ENCODE assay signal across 8 mouse cellular contexts in genomic region chr1:93401191-93402052, GRCm38 (mm10). TPM values are rescaled to one million over a fixed set of nuclear protein-coding genes. Genes with fewer than 3 reads are reported as not detected.
DNase-seq lines count a peak whose midpoint lies in the region; ATAC-seq and TF ChIP-seq lines count a peak whose summit lies in the region.

No protein-coding gene starts in this region.

- peak overlapping the region; percentile 65 for H3K4me2 ChIP-seq in kidney, embryonic 15.5 days
- H3K4me2 ChIP-seq in heart, embryonic 15.5 days: peak overlapping the region; percentile 66
- peak overlapping the region; percentile 51 for H3K4me2 ChIP-seq in liver, embryonic 14.5 days (ENCODE audit: low read depth)

- no peak for TF ChIP-seq EP300 in liver, embryonic 14.5 days (IDR thresholded peaks at IDR 0.05; ENCODE audit: low read depth)

- no peak for DNase-seq in kidney, postnatal 14 days
- DNase-seq in R1 (ENCODE audit: low read depth, low spot score) (peak; percentile 32), adipocyte (ENCODE audit: low spot score) (no peak)
- no peak for DNase-seq in liver, embryonic 14.5 days (ENCODE audit: low read depth in 3 of 3, low spot score in 3 of 3)
- DNase-seq in natural killer cell, adult 2 months (ENCODE audit: low spot score in 2 of 2): peak; percentile 22 to 46
- DNase-seq in right cerebral cortex, postnatal 10 days (ENCODE audit: low spot score in 2 of 2): no peak

- H3K36me3 ChIP-seq in kidney, embryonic 15.5 days: peaks cover 12% of the 10 kb centered on the region
- peaks cover 10% of the 10 kb centered on the region for H3K36me3 ChIP-seq in heart, embryonic 15.5 days
- peaks cover 2% of the 10 kb centered on the region; the same call in 1 of the 2 replicates for H3K36me3 ChIP-seq in liver, embryonic 14.5 days (replicated peaks; ENCODE audit: control insufficient read depth, insufficient read depth, low read depth)

- peak; percentile 16; the same call in 1 of the 2 replicates for TF ChIP-seq CTCF in liver, embryonic 14.5 days (IDR thresholded peaks at IDR 0.05; ENCODE audit: low read depth)

- H3K4me3 ChIP-seq in kidney, embryonic 15.5 days (replicated peaks): peak overlapping the region; percentile 36
- peak overlapping the region; percentile 42 for H3K4me3 ChIP-seq in heart, embryonic 15.5 days
- H3K4me3 ChIP-seq in liver, embryonic 14.5 days (ENCODE audit: insufficient read depth in 1 of 2, low read depth in 2 of 2, low read length in 2 of 2): peak overlapping the region; percentile 13 to 17; a peak in 3 of 4 replicates

- no peak overlapping the region for H3K9ac ChIP-seq in kidney, embryonic 15.5 days
- 0 out of 2 replicates have a peak overlapping the region, but pooled peaks have one; percentile 28 for H3K9ac ChIP-seq in heart, embryonic 15.5 days
- H3K9ac ChIP-seq in liver, embryonic 14.5 days (replicated peaks): no peak overlapping the region

- no peak overlapping the region for H3K27ac ChIP-seq in kidney, embryonic 15.5 days
- no peak overlapping the region for H3K27ac ChIP-seq in heart, embryonic 15.5 days
- H3K27ac ChIP-seq in liver, embryonic 14.5 days: no peak overlapping the region

- H3K27me3 ChIP-seq in kidney, embryonic 15.5 days: no peaks in the 10 kb centered on the region
- peaks cover 3% of the 10 kb centered on the region; the same call in 1 of the 2 replicates for H3K27me3 ChIP-seq in heart, embryonic 15.5 days
- no peaks in the 10 kb centered on the region for H3K27me3 ChIP-seq in liver, embryonic 14.5 days (ENCODE audit: control insufficient read depth, insufficient read depth, low read length)

- 16% methylated on average over 38 of the region's 38 CpGs for WGBS in kidney, embryonic 15.5 days
- WGBS in heart, embryonic 15.5 days: 12% methylated on average over 38 of the region's 38 CpGs
- WGBS in liver, embryonic 14.5 days (ENCODE audit: insufficient replicate concordance): 12% methylated on average over 38 of the region's 38 CpGs

- no peaks in the 10 kb centered on the region for H3K9me3 ChIP-seq in kidney, embryonic 15.5 days (replicated peaks)
- H3K9me3 ChIP-seq in heart, embryonic 15.5 days (replicated peaks): no peaks in the 10 kb centered on the region
- no peaks in the 10 kb centered on the region for H3K9me3 ChIP-seq in liver, embryonic 14.5 days (ENCODE audit: control insufficient read depth, low read length)

- peak; percentile 47 for ATAC-seq in kidney, embryonic 15.5 days (replicated peaks; ENCODE audit: low FRiP score)
- ATAC-seq in heart, embryonic 15.5 days (replicated peaks; ENCODE audit: insufficient number of reproducible peaks, insufficient read depth, low FRiP score, low read depth): peak; percentile 4; the same call in 1 of the 2 replicates
- ATAC-seq in liver, embryonic 14.5 days (ENCODE audit: insufficient read depth): 0 out of 2 replicates have a peak, but pooled peaks have one; percentile 14

- peaks cover 9% of the 10 kb centered on the region for H3K4me1 ChIP-seq in kidney, embryonic 15.5 days
- H3K4me1 ChIP-seq in heart, embryonic 15.5 days (replicated peaks): peaks cover 5% of the 10 kb centered on the region
- no peaks in the 10 kb centered on the region for H3K4me1 ChIP-seq in liver, embryonic 14.5 days (replicated peaks; ENCODE audit: control insufficient read depth in 2 of 2, insufficient read depth in 2 of 2, low read length in 1 of 2)

RNA-seq across cellular contexts. Expression of gene Ano7, which starts 27.7 kb away (rescaled TPM):
- polyA plus RNA-seq in kidney, embryonic 15.5 days (2015; fragmentation: Nextera tagmentation; extraction: Ambion mirVana): 0.35 and 0.44 TPM in 2 replicates
- polyA plus RNA-seq in heart, embryonic 15.5 days (2015; fragmentation: Nextera tagmentation; extraction: Ambion mirVana): 0.16 and 0.33 TPM in 2 replicates
- 0.11 and 0.13 TPM in 2 replicates for polyA plus RNA-seq in liver, embryonic 14.5 days (2012; rRNA removed)
- 0.14 TPM in 1 of 2 replicates, not detected in the other for polyA plus RNA-seq in liver, embryonic 14.5 days (2014; fragmentation: Nextera tagmentation; extraction: Ambion mirVana)

RNA-seq across cellular contexts. Expression of gene Pask, which starts 58.1 kb away (rescaled TPM):
- 15.9 and 17.4 TPM in 2 replicates for polyA plus RNA-seq in kidney, embryonic 15.5 days (2015; fragmentation: Nextera tagmentation; extraction: Ambion mirVana)
- 5.4 and 7.7 TPM in 2 replicates for polyA plus RNA-seq in heart, embryonic 15.5 days (2015; fragmentation: Nextera tagmentation; extraction: Ambion mirVana)
- polyA plus RNA-seq in liver, embryonic 14.5 days (2012; rRNA removed): 5.1 and 6.3 TPM in 2 replicates
- 5.4 and 6.1 TPM in 2 replicates for polyA plus RNA-seq in liver, embryonic 14.5 days (2014; fragmentation: Nextera tagmentation; extraction: Ambion mirVana)

RNA-seq across cellular contexts. Expression of gene Ppp1r7, which starts 58.8 kb away (rescaled TPM):
- polyA plus RNA-seq in kidney, embryonic 15.5 days (2015; fragmentation: Nextera tagmentation; extraction: Ambion mirVana): 62.5 and 68.0 TPM in 2 replicates
- 41.1 and 46.2 TPM in 2 replicates for polyA plus RNA-seq in heart, embryonic 15.5 days (2015; fragmentation: Nextera tagmentation; extraction: Ambion mirVana)
- 3.1 and 6.9 TPM in 2 replicates for polyA plus RNA-seq in liver, embryonic 14.5 days (2012; rRNA removed)
- polyA plus RNA-seq in liver, embryonic 14.5 days (2014; fragmentation: Nextera tagmentation; extraction: Ambion mirVana): 33.2 and 33.8 TPM in 2 replicates

Comparison
In these comparisons a context has a peak if more than half of its experiments do, and no peak if none do; other contexts are left out.
1. DNase-seq: peak in R1 (single experiment) and natural killer cell, adult 2 months (2 of 2); none in kidney, postnatal 14 days (single experiment), liver, embryonic 14.5 days (0 of 3), adipocyte (single experiment) and right cerebral cortex, postnatal 10 days (0 of 2).
2. Peak in every context shown above with its lines, with median percentiles within 50 percentile points of each other: ATAC-seq, H3K4me2 ChIP-seq and H3K4me3 ChIP-seq.